Mouse (Mus musculus): ENCODE measurements at regions not wholly inside any gene's neighbourhood (a gene's known extent, or its start where the extent isn't known, plus 50 kb on each side); places are given as distances from the start of the nearest gene placed in this dataset.

DNA sequence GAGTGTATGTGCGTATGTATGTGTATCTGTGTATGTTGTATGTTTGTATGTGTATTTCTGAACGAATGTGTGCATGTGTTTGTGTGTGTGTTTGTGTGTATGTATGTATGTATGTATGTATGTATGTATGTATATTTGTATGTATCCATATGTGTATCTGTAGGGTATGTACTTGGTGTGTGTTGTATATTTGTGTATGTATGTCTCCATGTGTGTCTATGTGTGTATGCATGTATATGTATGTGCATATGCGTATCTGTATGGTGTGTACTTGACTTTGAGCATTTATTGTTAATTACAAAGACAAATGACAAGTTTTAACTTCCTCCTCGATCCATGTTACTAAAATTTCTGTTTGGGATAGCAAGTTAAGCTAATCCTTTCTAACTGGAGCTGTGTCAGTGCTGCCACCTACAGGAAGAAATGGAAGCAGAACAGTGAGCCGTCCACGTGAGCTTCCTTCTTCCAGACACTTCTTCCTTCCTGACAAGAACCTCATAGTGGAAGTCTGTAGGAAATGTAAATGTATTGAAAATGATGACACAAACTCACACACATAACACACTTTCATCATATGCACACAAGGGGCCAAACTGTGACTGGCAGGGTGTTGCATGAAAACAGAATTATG lies 268.4 kb upstream of the Rspo3 start:
- DNase-seq (ENCODE audit: low spot score) (peak; percentile 81), ATAC-seq (replicated peaks; ENCODE audit: insufficient number of reproducible peaks, low FRiP score, low TSS enrichment, low read depth) (peak; percentile 59; the same call in 1 of the 2 replicates)
- Histone ChIP-seq H3K27ac (replicated peaks; ENCODE audit: low read depth, low read length) (no peak overlapping the region), H3K4me1 (ENCODE audit: control insufficient read depth, insufficient read depth, low read length) (no peaks in the 10 kb centered on the region), H3K36me3 (replicated peaks; ENCODE audit: control insufficient read depth, insufficient read depth, low read depth, low read length) (no peaks in the 10 kb centered on the region), H3K4me3 (ENCODE audit: low read depth, low read length) (no peak overlapping the region), H3K9me3 (replicated peaks; ENCODE audit: control insufficient read depth, low read length) (no peaks in the 10 kb centered on the region), H3K4me2 (ENCODE audit: low read depth, low read length) (no peak overlapping the region), H3K27me3 (ENCODE audit: control insufficient read depth, insufficient read depth, low read length) (no peaks in the 10 kb centered on the region), H3K9ac (replicated peaks; ENCODE audit: low read length) (no peak overlapping the region)
- 45% methylated on average over 6 of the region's 6 CpGs for WGBS

DNA sequence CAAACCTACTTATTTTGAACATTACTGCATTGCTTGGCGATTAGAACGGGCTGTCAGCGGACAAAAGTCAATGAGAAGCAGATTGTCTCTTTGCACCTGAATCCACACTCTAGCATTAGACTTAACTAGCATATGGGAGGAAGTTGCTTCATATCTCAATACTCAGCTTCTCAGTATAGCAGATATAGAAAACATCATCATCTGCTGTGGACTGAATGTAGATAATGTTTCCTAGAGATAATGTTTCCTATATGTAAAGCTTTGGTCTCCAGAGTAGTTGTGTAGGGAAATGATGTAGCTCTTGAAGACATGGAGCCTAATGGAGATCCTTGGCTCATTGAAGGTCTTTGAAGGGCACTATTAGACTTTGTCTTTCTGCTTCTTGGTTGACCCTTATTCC lies 267.0 kb upstream of the Rspo3 start:
- ATAC-seq (replicated peaks; ENCODE audit: insufficient number of reproducible peaks, low FRiP score, low TSS enrichment, low read depth) (no peak), DNase-seq (ENCODE audit: low spot score) (no peak)
- H3K9ac ChIP-seq (replicated peaks; ENCODE audit: low read length) = no peak overlapping the region
- no peak overlapping the region for H3K4me2 ChIP-seq (ENCODE audit: low read depth, low read length)
- H3K27ac ChIP-seq (replicated peaks; ENCODE audit: low read depth, low read length) = no peak overlapping the region
- H3K4me3 ChIP-seq (ENCODE audit: low read depth, low read length) = no peak overlapping the region
- H3K27me3 ChIP-seq (ENCODE audit: control insufficient read depth, insufficient read depth, low read length) = no peaks in the 10 kb centered on the region
- no peaks in the 10 kb centered on the region for H3K36me3 ChIP-seq (replicated peaks; ENCODE audit: control insufficient read depth, insufficient read depth, low read depth, low read length)
- H3K9me3 ChIP-seq (replicated peaks; ENCODE audit: control insufficient read depth, low read length) = no peaks in the 10 kb centered on the region
- no peaks in the 10 kb centered on the region for H3K4me1 ChIP-seq (ENCODE audit: control insufficient read depth, insufficient read depth, low read length)
- WGBS = 88% methylated on average over 3 of the region's 3 CpGs

DNA sequence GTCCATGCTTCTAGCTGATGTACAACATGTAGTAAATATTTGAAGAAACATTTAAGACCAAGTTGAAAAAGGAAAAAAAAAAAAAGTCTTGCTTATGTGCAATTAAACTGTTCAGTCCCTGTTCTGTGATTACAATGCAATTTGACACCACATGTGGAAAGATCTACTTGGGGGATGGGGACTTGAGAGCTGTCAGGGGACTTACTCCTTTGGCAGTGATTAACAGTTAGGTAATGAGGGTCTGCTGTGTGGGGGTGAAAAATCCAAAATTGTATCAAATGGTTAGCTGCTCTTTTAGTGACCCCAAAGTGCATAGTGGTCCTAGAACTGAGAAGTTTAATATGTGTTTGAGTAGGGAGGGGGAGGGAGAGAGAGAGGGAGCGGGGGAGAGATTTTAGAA lies 259.0 kb upstream of the Rspo3 start:
- no peak overlapping the region for H3K27ac ChIP-seq (replicated peaks; ENCODE audit: low read depth, low read length)
- no peaks in the 10 kb centered on the region for H3K36me3 ChIP-seq (replicated peaks; ENCODE audit: control insufficient read depth, insufficient read depth, low read depth, low read length)
- H3K9ac ChIP-seq (replicated peaks; ENCODE audit: low read length) = no peak overlapping the region
- H3K27me3 ChIP-seq (ENCODE audit: control insufficient read depth, insufficient read depth, low read length) = no peaks in the 10 kb centered on the region
- no peak overlapping the region for H3K4me2 ChIP-seq (ENCODE audit: low read depth, low read length)
- no peaks in the 10 kb centered on the region for H3K4me1 ChIP-seq (ENCODE audit: control insufficient read depth, insufficient read depth, low read length)
- no peak overlapping the region for H3K4me3 ChIP-seq (ENCODE audit: low read depth, low read length)
- 0 out of 2 replicates have a peak, but pooled peaks have one; percentile 14 for ATAC-seq (replicated peaks; ENCODE audit: insufficient number of reproducible peaks, low FRiP score, low TSS enrichment, low read depth)
- peak; percentile 60 for DNase-seq (ENCODE audit: low spot score)
- WGBS = 77% methylated on average over 1 of the region's 1 CpGs
- no peaks in the 10 kb centered on the region for H3K9me3 ChIP-seq (replicated peaks; ENCODE audit: control insufficient read depth, low read length)

DNA sequence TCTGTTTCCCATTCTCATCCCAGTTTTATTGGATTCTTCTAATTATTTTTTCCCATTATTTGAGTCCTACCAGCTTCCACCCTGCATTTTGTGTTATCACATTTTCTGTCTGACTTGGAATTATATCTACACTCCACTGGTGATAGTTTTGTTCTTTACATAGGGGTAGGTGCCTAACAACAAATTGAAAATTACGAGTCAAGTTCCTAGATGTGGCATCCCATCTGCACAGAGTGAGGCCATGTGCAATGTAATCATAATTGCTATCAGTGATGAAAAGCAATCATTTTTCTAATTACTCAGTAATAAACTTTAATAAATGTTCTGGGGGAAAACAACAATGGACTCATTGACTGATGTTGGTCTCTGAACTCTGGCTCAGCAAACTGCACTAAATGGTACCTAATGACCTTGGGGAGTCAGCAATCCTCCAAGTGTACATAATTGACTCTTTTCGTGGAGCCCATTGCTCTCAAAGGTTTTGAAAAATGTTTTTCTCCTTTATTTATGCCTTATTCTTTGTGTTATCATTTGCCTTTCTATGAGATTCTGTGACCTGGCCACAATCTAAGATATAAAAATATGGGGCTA lies 250.6 kb upstream of the Rspo3 start:
- Histone ChIP-seq H3K36me3 (replicated peaks; ENCODE audit: control insufficient read depth, insufficient read depth, low read depth, low read length) (no peaks in the 10 kb centered on the region), H3K27me3 (ENCODE audit: control insufficient read depth, insufficient read depth, low read length) (no peaks in the 10 kb centered on the region), H3K9ac (replicated peaks; ENCODE audit: low read length) (no peak overlapping the region), H3K27ac (replicated peaks; ENCODE audit: low read depth, low read length) (no peak overlapping the region), H3K4me2 (ENCODE audit: low read depth, low read length) (no peak overlapping the region), H3K9me3 (replicated peaks; ENCODE audit: control insufficient read depth, low read length) (no peaks in the 10 kb centered on the region), H3K4me3 (ENCODE audit: low read depth, low read length) (no peak overlapping the region), H3K4me1 (ENCODE audit: control insufficient read depth, insufficient read depth, low read length) (no peaks in the 10 kb centered on the region)
- DNase-seq (ENCODE audit: low spot score) (no peak), ATAC-seq (replicated peaks; ENCODE audit: insufficient number of reproducible peaks, low FRiP score, low TSS enrichment, low read depth) (no peak)
- 56% methylated on average over 2 of the region's 2 CpGs for WGBS

DNA sequence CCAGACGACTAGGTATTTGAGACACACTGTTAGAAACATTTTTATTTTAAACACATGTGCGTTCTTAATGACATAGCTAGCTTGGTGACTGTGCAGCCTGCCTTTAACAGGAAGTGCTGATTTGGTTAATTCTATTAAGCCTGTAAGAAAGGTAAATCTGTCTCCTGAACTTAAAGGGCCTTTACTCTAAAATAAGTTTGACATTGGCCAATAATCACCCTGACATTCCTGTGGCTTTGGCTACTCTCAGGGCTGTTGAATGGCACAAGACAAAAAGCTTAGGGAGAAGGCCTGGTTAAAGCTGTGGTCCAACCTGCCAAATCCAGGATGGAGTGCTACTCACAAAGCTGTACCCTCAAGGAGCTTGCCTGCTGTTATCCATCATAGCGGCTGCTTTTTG lies 201.0 kb upstream of the Rspo3 start:
- Histone ChIP-seq H3K9me3 (replicated peaks; ENCODE audit: control insufficient read depth, low read length) (no peaks in the 10 kb centered on the region), H3K4me1 (ENCODE audit: control insufficient read depth, insufficient read depth, low read length) (no peaks in the 10 kb centered on the region), H3K27me3 (ENCODE audit: control insufficient read depth, insufficient read depth, low read length) (no peaks in the 10 kb centered on the region), H3K9ac (replicated peaks; ENCODE audit: low read length) (no peak overlapping the region), H3K4me3 (ENCODE audit: low read depth, low read length) (no peak overlapping the region), H3K27ac (replicated peaks; ENCODE audit: low read depth, low read length) (no peak overlapping the region), H3K36me3 (replicated peaks; ENCODE audit: control insufficient read depth, insufficient read depth, low read depth, low read length) (no peaks in the 10 kb centered on the region), H3K4me2 (ENCODE audit: low read depth, low read length) (no peak overlapping the region)
- ATAC-seq (replicated peaks; ENCODE audit: insufficient number of reproducible peaks, low FRiP score, low TSS enrichment, low read depth) (no peak), DNase-seq (ENCODE audit: low spot score) (peak; percentile 71)
- WGBS = 41% methylated on average over 3 of the region's 3 CpGs

DNA sequence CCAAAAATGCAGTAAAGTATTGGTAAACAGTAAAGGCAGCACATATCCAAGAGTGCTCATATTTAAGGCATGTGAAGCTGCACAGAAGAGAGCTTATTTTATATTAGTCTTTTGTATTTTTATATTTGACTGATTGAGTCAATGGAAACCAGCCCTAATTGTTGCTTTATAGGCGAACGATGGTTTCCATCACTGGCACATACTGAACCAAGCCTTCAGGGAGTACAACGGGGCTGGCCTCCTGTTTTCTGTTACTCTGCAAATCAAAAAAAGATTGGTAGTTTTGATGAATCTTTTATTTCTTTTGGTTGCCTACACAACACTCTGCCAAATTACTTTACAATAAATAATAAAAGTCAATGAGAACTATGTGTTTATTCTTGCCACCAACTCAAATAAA lies 189.7 kb upstream of the Rspo3 start:
- H3K27me3 ChIP-seq (ENCODE audit: control insufficient read depth, insufficient read depth, low read length) = no peaks in the 10 kb centered on the region
- no peak for ATAC-seq (replicated peaks; ENCODE audit: insufficient number of reproducible peaks, low FRiP score, low TSS enrichment, low read depth)
- WGBS = 74% methylated on average over 3 of the region's 3 CpGs

DNA sequence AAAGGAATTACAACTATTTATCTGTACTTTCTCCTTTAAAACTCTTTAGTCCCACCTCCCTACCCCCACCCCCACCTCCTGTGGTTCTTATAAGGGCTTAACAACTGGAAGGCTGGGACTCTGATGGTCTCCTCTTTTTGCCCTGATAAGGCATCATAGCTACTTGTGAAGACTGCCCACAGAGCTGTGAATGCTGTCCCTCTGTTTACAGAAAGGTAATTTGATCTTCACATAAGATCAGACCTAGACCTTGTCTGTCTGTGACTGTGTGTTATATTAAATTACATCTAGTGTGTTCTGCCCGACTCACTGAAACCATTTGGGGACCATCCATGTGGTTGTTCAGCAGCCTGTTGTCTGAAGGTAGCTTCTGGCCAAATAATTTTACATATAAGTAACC lies 175.3 kb upstream of the Rspo3 start:
- DNase-seq (ENCODE audit: low spot score) = no peak
- Histone ChIP-seq H3K9me3 (replicated peaks; ENCODE audit: control insufficient read depth, low read length) (no peaks in the 10 kb centered on the region), H3K9ac (replicated peaks; ENCODE audit: low read length) (no peak overlapping the region), H3K36me3 (replicated peaks; ENCODE audit: control insufficient read depth, insufficient read depth, low read depth, low read length) (no peaks in the 10 kb centered on the region), H3K27me3 (ENCODE audit: control insufficient read depth, insufficient read depth, low read length) (no peaks in the 10 kb centered on the region), H3K27ac (replicated peaks; ENCODE audit: low read depth, low read length) (no peak overlapping the region), H3K4me3 (ENCODE audit: low read depth, low read length) (no peak overlapping the region), H3K4me2 (ENCODE audit: low read depth, low read length) (no peak overlapping the region), H3K4me1 (ENCODE audit: control insufficient read depth, insufficient read depth, low read length) (no peaks in the 10 kb centered on the region)
- no peak for ATAC-seq (replicated peaks; ENCODE audit: insufficient number of reproducible peaks, low FRiP score, low TSS enrichment, low read depth)
- 10% methylated on average over 1 of the region's 1 CpGs for WGBS

More for the DNA sequence above, 189.7 kb upstream of the Rspo3 start:
- no peaks in the 10 kb centered on the region for H3K36me3 ChIP-seq (replicated peaks; ENCODE audit: control insufficient read depth, insufficient read depth, low read depth, low read length)
- H3K27ac ChIP-seq (replicated peaks; ENCODE audit: low read depth, low read length) = no peak overlapping the region
- no peak overlapping the region for H3K9ac ChIP-seq (replicated peaks; ENCODE audit: low read length)
- H3K9me3 ChIP-seq (replicated peaks; ENCODE audit: control insufficient read depth, low read length) = no peaks in the 10 kb centered on the region
- H3K4me3 ChIP-seq (ENCODE audit: low read depth, low read length) = no peak overlapping the region
- no peak for DNase-seq (ENCODE audit: low spot score)
- no peaks in the 10 kb centered on the region for H3K4me1 ChIP-seq (ENCODE audit: control insufficient read depth, insufficient read depth, low read length)
- no peak overlapping the region for H3K4me2 ChIP-seq (ENCODE audit: low read depth, low read length)

DNA sequence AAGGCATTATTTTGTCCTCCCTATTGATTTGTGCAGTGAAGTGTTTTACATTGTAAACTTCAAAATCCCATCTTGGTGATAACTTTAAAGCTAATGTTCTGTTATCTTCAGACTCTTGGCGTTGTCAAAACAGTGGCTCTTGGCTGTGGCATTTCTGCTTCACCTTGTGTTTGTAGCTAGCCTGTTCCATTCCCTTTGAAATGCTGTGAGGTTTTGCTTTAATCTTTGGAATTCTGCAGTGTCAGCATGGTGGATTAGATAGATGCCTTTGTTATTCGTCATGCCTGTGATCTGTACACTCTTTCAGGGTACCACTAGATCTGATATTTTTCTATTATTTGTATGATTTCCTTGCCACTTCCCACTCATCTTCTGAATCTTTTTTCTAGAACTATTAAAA lies 173.0 kb upstream of the Rspo3 start:
- Histone ChIP-seq H3K27me3 (ENCODE audit: control insufficient read depth, insufficient read depth, low read length) (no peaks in the 10 kb centered on the region), H3K4me1 (ENCODE audit: control insufficient read depth, insufficient read depth, low read length) (no peaks in the 10 kb centered on the region), H3K27ac (replicated peaks; ENCODE audit: low read depth, low read length) (no peak overlapping the region), H3K4me3 (ENCODE audit: low read depth, low read length) (no peak overlapping the region), H3K9ac (replicated peaks; ENCODE audit: low read length) (no peak overlapping the region), H3K9me3 (replicated peaks; ENCODE audit: control insufficient read depth, low read length) (no peaks in the 10 kb centered on the region), H3K4me2 (ENCODE audit: low read depth, low read length) (no peak overlapping the region), H3K36me3 (replicated peaks; ENCODE audit: control insufficient read depth, insufficient read depth, low read depth, low read length) (no peaks in the 10 kb centered on the region)
- 58% methylated on average over 2 of the region's 2 CpGs for WGBS
- no peak for ATAC-seq (replicated peaks; ENCODE audit: insufficient number of reproducible peaks, low FRiP score, low TSS enrichment, low read depth)
- no peak for DNase-seq (ENCODE audit: low spot score)
